Mouse (Mus musculus) kidney, adult 2 months (tissue): ENCODE data around the gene Hist1h4h.

Experiments
- CTCF ChIP-seq: fragments of 200-500 bp; conservative IDR thresholded peaks from 2 replicates; pipeline ENCODE4 v1.5.1; 2011; ENCODE audit warnings: low read depth, mild to moderate bottlenecking, control low read depth, low read length, moderate library complexity, mixed read lengths; ENCODE audit not compliant: insufficient read depth, insufficient read length
- POLR2A ChIP-seq: fragments of 200-500 bp; IDR thresholded peaks from one replicate; pipeline ENCODE4 v1.6.1; 2011; ENCODE audit warnings: low read depth, low read length, control low read depth

- TF ChIP-seq POLR2A (no peak), CTCF (no peak)
These were observed 47.0 kb downstream of the Hist1h4h start for GRCm38 (mm10) chr13:23577835-23578234.
